In genomic region chr2:24929119-24929518, GRCm38 (mm10) we compare ENCODE assay signal across 15 mouse cellular contexts. TPM values are rescaled to one million over a fixed set of nuclear protein-coding genes. Genes with fewer than 3 reads are reported as not detected.
A peak's percentile ranks its signal among the peaks of the same experiment; 100 is the strongest.
DNase-seq lines count a peak whose midpoint lies in the region; ATAC-seq and TF ChIP-seq lines count a peak whose summit lies in the region.
"Had no signal": no experiment of that assay in that cellular context is flagged by ENCODE, and none has a peak within 500 bp of the region (broad histone marks: within the 10 kb centered on the region; RNA-seq: fewer than 3 reads in every experiment).

No protein-coding gene starts in this region.

- ATAC-seq in embryonic facial prominence, embryonic 14.5 days (ENCODE audit: low read depth), result no peak
- ATAC-seq in stomach, embryonic 15.5 days (ENCODE audit: insufficient read depth, low FRiP score, low read depth), result peak; percentile 59
- ATAC-seq in hindbrain, embryonic 16.5 days, result no peak
- ATAC-seq in midbrain, embryonic 13.5 days, result no peak
- ATAC-seq: midbrain, embryonic 15.5 days had no signal

- no peak for TF ChIP-seq POLR2A in kidney, adult 2 months (IDR thresholded peaks at IDR 0.05; ENCODE audit: low read depth, low read length)
- TF ChIP-seq POLR2A in lung, adult 2 months (IDR thresholded peaks at IDR 0.05; ENCODE audit: borderline replicate concordance, extremely low read depth, low read depth, low read length), result no peak

- no peak overlapping the region for H3K9ac ChIP-seq in embryonic facial prominence, embryonic 14.5 days (ENCODE audit: low read depth, low read length)
- no peak overlapping the region for H3K9ac ChIP-seq in stomach, embryonic 15.5 days
- no peak overlapping the region for H3K9ac ChIP-seq in hindbrain, embryonic 16.5 days (ENCODE audit: low read depth, low read length)
- no peak overlapping the region for H3K9ac ChIP-seq in midbrain, embryonic 13.5 days (replicated peaks)
- H3K9ac ChIP-seq: limb, embryonic 13.5 days; midbrain, embryonic 15.5 days; neural tube, embryonic 15.5 days had no signal

- H3K36me3 ChIP-seq in embryonic facial prominence, embryonic 14.5 days (ENCODE audit: control insufficient read depth, insufficient read depth, low read length), result 0 out of 2 replicates have a peak, but pooled peaks cover 5% of the 10 kb centered on the region
- H3K36me3 ChIP-seq in embryonic facial prominence, embryonic 10.5 days (replicated peaks), result 0 out of 2 replicates have a peak, but pooled peaks cover 6% of the 10 kb centered on the region
- no peaks in the 10 kb centered on the region for H3K36me3 ChIP-seq in kidney, adult 2 months (ENCODE audit: control insufficient read depth, insufficient read depth, low read length)
- 0 out of 2 replicates have a peak, but pooled peaks cover 6% of the 10 kb centered on the region for H3K36me3 ChIP-seq in stomach, embryonic 15.5 days
- 0 out of 2 replicates have a peak, but pooled peaks cover 8% of the 10 kb centered on the region for H3K36me3 ChIP-seq in hindbrain, embryonic 16.5 days (ENCODE audit: control insufficient read depth, insufficient read depth, low read length)
- H3K36me3 ChIP-seq in midbrain, embryonic 13.5 days, result peaks cover 5% of the 10 kb centered on the region; the same call in 1 of the 2 replicates
- H3K36me3 ChIP-seq: limb, embryonic 13.5 days; midbrain, embryonic 15.5 days had no signal

- H3K4me3 ChIP-seq in embryonic facial prominence, embryonic 14.5 days (ENCODE audit: low read depth, low read length), result no peak overlapping the region
- no peak overlapping the region for H3K4me3 ChIP-seq in embryonic facial prominence, embryonic 10.5 days
- no peak overlapping the region for H3K4me3 ChIP-seq in kidney, adult 2 months (ENCODE audit: insufficient read depth, low read depth, low read length)
- H3K4me3 ChIP-seq in lung, adult 2 months (replicated peaks; ENCODE audit: extremely low read depth, low read depth, low read length), result no peak overlapping the region
- no peak overlapping the region for H3K4me3 ChIP-seq in stomach, embryonic 15.5 days (replicated peaks)
- H3K4me3 ChIP-seq in hindbrain, embryonic 16.5 days (ENCODE audit: low read length), result no peak overlapping the region
- no peak overlapping the region for H3K4me3 ChIP-seq in midbrain, embryonic 13.5 days (replicated peaks)
- H3K4me3 ChIP-seq: limb, embryonic 13.5 days; midbrain, embryonic 15.5 days; neural tube, embryonic 15.5 days had no signal

- no peak for TF ChIP-seq CTCF in kidney, adult 2 months (conservative IDR thresholded peaks at IDR 0.05; ENCODE audit: insufficient read depth, insufficient read length, low read depth, low read length)
- no peak for TF ChIP-seq CTCF in lung, adult 2 months (IDR thresholded peaks at IDR 0.05; ENCODE audit: insufficient read depth, low read length)

- H3K4me1 ChIP-seq in embryonic facial prominence, embryonic 14.5 days (ENCODE audit: control insufficient read depth, insufficient read depth, low read length), result peaks cover under 1% of the 10 kb centered on the region; the same call in 1 of the 2 replicates
- H3K4me1 ChIP-seq in embryonic facial prominence, embryonic 10.5 days, result peaks cover 7% of the 10 kb centered on the region
- peaks cover 24% of the 10 kb centered on the region; the same call in 1 of the 2 replicates for H3K4me1 ChIP-seq in kidney, adult 2 months (ENCODE audit: control insufficient read depth, insufficient read depth, low read length)
- peaks cover 19% of the 10 kb centered on the region for H3K4me1 ChIP-seq in lung, adult 2 months (ENCODE audit: control insufficient read depth, insufficient read depth, low read length)
- H3K4me1 ChIP-seq in stomach, embryonic 15.5 days, result peaks cover 15% of the 10 kb centered on the region; the same call in 1 of the 2 replicates
- H3K4me1 ChIP-seq in hindbrain, embryonic 16.5 days (ENCODE audit: control insufficient read depth, insufficient read depth, low read depth, low read length), result peaks cover 8% of the 10 kb centered on the region
- peaks cover 4% of the 10 kb centered on the region; the same call in 1 of the 2 replicates for H3K4me1 ChIP-seq in midbrain, embryonic 13.5 days (replicated peaks)

- H3K4me2 ChIP-seq in embryonic facial prominence, embryonic 14.5 days (ENCODE audit: low read depth, low read length), result no peak overlapping the region
- H3K4me2 ChIP-seq in stomach, embryonic 15.5 days, result no peak overlapping the region
- no peak overlapping the region for H3K4me2 ChIP-seq in hindbrain, embryonic 16.5 days (ENCODE audit: low read length)
- H3K4me2 ChIP-seq in midbrain, embryonic 13.5 days (replicated peaks), result no peak overlapping the region
- H3K4me2 ChIP-seq: limb, embryonic 13.5 days; midbrain, embryonic 15.5 days; neural tube, embryonic 15.5 days had no signal

- H3K9me3 ChIP-seq in embryonic facial prominence, embryonic 14.5 days (ENCODE audit: control insufficient read depth, low read length), result no peaks in the 10 kb centered on the region
- H3K9me3 ChIP-seq in embryonic facial prominence, embryonic 10.5 days, result no peaks in the 10 kb centered on the region
- no peaks in the 10 kb centered on the region for H3K9me3 ChIP-seq in stomach, embryonic 15.5 days
- H3K9me3 ChIP-seq in hindbrain, embryonic 16.5 days (ENCODE audit: control insufficient read depth, low read length), result no peaks in the 10 kb centered on the region
- no peaks in the 10 kb centered on the region for H3K9me3 ChIP-seq in midbrain, embryonic 13.5 days
- H3K9me3 ChIP-seq: limb, embryonic 13.5 days; midbrain, embryonic 15.5 days; neural tube, embryonic 15.5 days had no signal

- WGBS in embryonic facial prominence, embryonic 14.5 days, result 59% methylated on average over 2 of the region's 2 CpGs
- 60% methylated on average over 2 of the region's 2 CpGs for WGBS in embryonic facial prominence, embryonic 10.5 days
- 50% methylated on average over 2 of the region's 2 CpGs for WGBS in kidney, adult 2 months
- 60% methylated on average over 2 of the region's 2 CpGs for WGBS in lung, adult 2 months
- whole genome bisulfite sequencing in stomach, embryonic 15.5 days, result 36% methylated on average over 2 of the region's 2 CpGs
- 67% methylated on average over 2 of the region's 2 CpGs for WGBS in hindbrain, embryonic 16.5 days
- 61% methylated on average over 2 of the region's 2 CpGs for WGBS in midbrain, embryonic 13.5 days

- no peaks in the 10 kb centered on the region for H3K27me3 ChIP-seq in embryonic facial prominence, embryonic 14.5 days (replicated peaks; ENCODE audit: control insufficient read depth, insufficient read depth, low read length)
- H3K27me3 ChIP-seq in embryonic facial prominence, embryonic 10.5 days (replicated peaks; ENCODE audit: low read depth, poor library complexity, severe bottlenecking), result peaks cover 11% of the 10 kb centered on the region
- no peaks in the 10 kb centered on the region for H3K27me3 ChIP-seq in kidney, adult 2 months (replicated peaks; ENCODE audit: control insufficient read depth, insufficient read depth, low read length)
- H3K27me3 ChIP-seq in stomach, embryonic 15.5 days (replicated peaks), result no peaks in the 10 kb centered on the region
- H3K27me3 ChIP-seq in hindbrain, embryonic 16.5 days (replicated peaks; ENCODE audit: control insufficient read depth, insufficient read depth, low read length), result no peaks in the 10 kb centered on the region
- peaks cover 8% of the 10 kb centered on the region for H3K27me3 ChIP-seq in midbrain, embryonic 13.5 days
- H3K27me3 ChIP-seq: midbrain, embryonic 15.5 days; neural tube, embryonic 15.5 days had no signal

- no peak overlapping the region for H3K27ac ChIP-seq in embryonic facial prominence, embryonic 14.5 days (replicated peaks; ENCODE audit: low read depth, low read length)
- no peak overlapping the region for H3K27ac ChIP-seq in embryonic facial prominence, embryonic 10.5 days (replicated peaks)
- H3K27ac ChIP-seq in kidney, adult 2 months (ENCODE audit: insufficient read depth, low read depth, low read length), result peak overlapping the region; percentile 74
- H3K27ac ChIP-seq in stomach, embryonic 15.5 days, result peak overlapping the region; percentile 86
- H3K27ac ChIP-seq in hindbrain, embryonic 16.5 days (ENCODE audit: low read depth, low read length), result no peak overlapping the region
- no peak overlapping the region for H3K27ac ChIP-seq in midbrain, embryonic 13.5 days
- H3K27ac ChIP-seq: limb, embryonic 13.5 days; macrophage; midbrain, embryonic 15.5 days; neural tube, embryonic 15.5 days had no signal

- peak; percentile 31 for DNase-seq in embryonic facial prominence, embryonic 14.5 days (ENCODE audit: low spot score)
- DNase-seq in embryonic facial prominence, embryonic 10.5 days (ENCODE audit: low spot score), result no peak
- peak; percentile 72 for DNase-seq in kidney, adult 2 months
- DNase-seq in lung, adult 2 months, result peak; percentile 52
- DNase-seq in spleen, postnatal 4 days (ENCODE audit: low spot score in 2 of 2), result no peak
- DNase-seq: cerebellum, adult 11-12 months; embryo, embryonic 11 days; heart, postnatal 14 days had no signal

RNA-seq across cellular contexts. Expression of gene Arrdc1, which starts 5.9 kb away (rescaled TPM):
- polyA plus RNA-seq in embryonic facial prominence, embryonic 14.5 days (2014; fragmentation: Nextera tagmentation; extraction: Ambion mirVana), result 28.2 and 28.4 TPM in 2 replicates
- 18.7 and 21.9 TPM in 2 replicates for polyA plus RNA-seq in embryonic facial prominence, embryonic 10.5 days (2016; fragmentation: Nextera tagmentation; extraction: Ambion mirVana)
- polyA plus RNA-seq in kidney, adult 2 months (2012; rRNA removed), result 85.7 and 107 TPM in 2 replicates
- polyA plus RNA-seq in lung, adult 2 months (2012; rRNA removed), result 221 and 242 TPM in 2 replicates
- 90.2 and 90.5 TPM in 2 replicates for polyA plus RNA-seq in stomach, embryonic 15.5 days (2015; fragmentation: Nextera tagmentation; extraction: Ambion mirVana)
- polyA plus RNA-seq in hindbrain, embryonic 16.5 days (2015; fragmentation: Nextera tagmentation; extraction: Ambion mirVana), result 45.8 and 46.8 TPM in 2 replicates
- polyA plus RNA-seq in midbrain, embryonic 13.5 days (2015; fragmentation: Nextera tagmentation; extraction: Ambion mirVana), result 19.2 and 19.7 TPM in 2 replicates

RNA-seq across cellular contexts. Expression of gene Ehmt1, which starts 9.7 kb away (rescaled TPM):
- 67.1 and 77.2 TPM in 2 replicates for polyA plus RNA-seq in embryonic facial prominence, embryonic 14.5 days (2014; fragmentation: Nextera tagmentation; extraction: Ambion mirVana)
- polyA plus RNA-seq in embryonic facial prominence, embryonic 10.5 days (2016; fragmentation: Nextera tagmentation; extraction: Ambion mirVana), result 157 and 163 TPM in 2 replicates
- polyA plus RNA-seq in kidney, adult 2 months (2012; rRNA removed), result 30.5 and 35.6 TPM in 2 replicates
- 41.3 and 57.3 TPM in 2 replicates for polyA plus RNA-seq in lung, adult 2 months (2012; rRNA removed)
- 72.4 and 74.2 TPM in 2 replicates for polyA plus RNA-seq in stomach, embryonic 15.5 days (2015; fragmentation: Nextera tagmentation; extraction: Ambion mirVana)
- polyA plus RNA-seq in hindbrain, embryonic 16.5 days (2015; fragmentation: Nextera tagmentation; extraction: Ambion mirVana), result 71.2 and 82.0 TPM in 2 replicates
- polyA plus RNA-seq in midbrain, embryonic 13.5 days (2015; fragmentation: Nextera tagmentation; extraction: Ambion mirVana), result 139 and 146 TPM in 2 replicates

RNA-seq across cellular contexts. Expression of gene Zmynd19, which starts 20.5 kb away (rescaled TPM):
- polyA plus RNA-seq in embryonic facial prominence, embryonic 14.5 days (2014; fragmentation: Nextera tagmentation; extraction: Ambion mirVana), result 18.9 and 20.4 TPM in 2 replicates
- 25.3 and 25.6 TPM in 2 replicates for polyA plus RNA-seq in embryonic facial prominence, embryonic 10.5 days (2016; fragmentation: Nextera tagmentation; extraction: Ambion mirVana)
- 5.1 and 6.3 TPM in 2 replicates for polyA plus RNA-seq in kidney, adult 2 months (2012; rRNA removed)
- polyA plus RNA-seq in lung, adult 2 months (2012; rRNA removed), result 3.7 and 5.5 TPM in 2 replicates
- 16.5 and 16.6 TPM in 2 replicates for polyA plus RNA-seq in stomach, embryonic 15.5 days (2015; fragmentation: Nextera tagmentation; extraction: Ambion mirVana)
- 5.4 and 14.6 TPM in 2 replicates for polyA plus RNA-seq in hindbrain, embryonic 16.5 days (2015; fragmentation: Nextera tagmentation; extraction: Ambion mirVana)
- polyA plus RNA-seq in midbrain, embryonic 13.5 days (2015; fragmentation: Nextera tagmentation; extraction: Ambion mirVana), result 12.3 and 20.4 TPM in 2 replicates

RNA-seq across cellular contexts. Expression of gene Dph7, which starts 33.1 kb away (rescaled TPM):
- 24.1 and 27.6 TPM in 2 replicates for polyA plus RNA-seq in embryonic facial prominence, embryonic 14.5 days (2014; fragmentation: Nextera tagmentation; extraction: Ambion mirVana)
- polyA plus RNA-seq in embryonic facial prominence, embryonic 10.5 days (2016; fragmentation: Nextera tagmentation; extraction: Ambion mirVana), result 34.9 and 35.0 TPM in 2 replicates
- polyA plus RNA-seq in kidney, adult 2 months (2012; rRNA removed), result 13.0 and 14.1 TPM in 2 replicates
- 12.8 and 17.6 TPM in 2 replicates for polyA plus RNA-seq in lung, adult 2 months (2012; rRNA removed)
- polyA plus RNA-seq in stomach, embryonic 15.5 days (2015; fragmentation: Nextera tagmentation; extraction: Ambion mirVana), result 23.1 and 24.0 TPM in 2 replicates
- 36.5 and 39.0 TPM in 2 replicates for polyA plus RNA-seq in hindbrain, embryonic 16.5 days (2015; fragmentation: Nextera tagmentation; extraction: Ambion mirVana)
- polyA plus RNA-seq in midbrain, embryonic 13.5 days (2015; fragmentation: Nextera tagmentation; extraction: Ambion mirVana), result 36.3 and 41.8 TPM in 2 replicates

RNA-seq across cellular contexts. Expression of gene Mrpl41, which starts 45.8 kb away (rescaled TPM):
- 134 and 137 TPM in 2 replicates for polyA plus RNA-seq in embryonic facial prominence, embryonic 14.5 days (2014; fragmentation: Nextera tagmentation; extraction: Ambion mirVana)
- 124 and 127 TPM in 2 replicates for polyA plus RNA-seq in embryonic facial prominence, embryonic 10.5 days (2016; fragmentation: Nextera tagmentation; extraction: Ambion mirVana)
- 55.8 and 66.0 TPM in 2 replicates for polyA plus RNA-seq in kidney, adult 2 months (2012; rRNA removed)
- polyA plus RNA-seq in lung, adult 2 months (2012; rRNA removed), result 17.8 and 23.4 TPM in 2 replicates
- polyA plus RNA-seq in stomach, embryonic 15.5 days (2015; fragmentation: Nextera tagmentation; extraction: Ambion mirVana), result 122 and 129 TPM in 2 replicates
- polyA plus RNA-seq in hindbrain, embryonic 16.5 days (2015; fragmentation: Nextera tagmentation; extraction: Ambion mirVana), result 159 and 182 TPM in 2 replicates
- polyA plus RNA-seq in midbrain, embryonic 13.5 days (2015; fragmentation: Nextera tagmentation; extraction: Ambion mirVana), result 162 and 172 TPM in 2 replicates

Comparison
In these comparisons a context has a peak if more than half of its experiments do, and no peak if none do; other contexts are left out.
1. DNase-seq: peak in embryonic facial prominence, embryonic 14.5 days (single experiment), kidney, adult 2 months (single experiment) and lung, adult 2 months (single experiment); none in embryonic facial prominence, embryonic 10.5 days (single experiment) and spleen, postnatal 4 days (0 of 2).
2. H3K27ac ChIP-seq: peak in kidney, adult 2 months (single experiment) and stomach, embryonic 15.5 days (single experiment); none in embryonic facial prominence, embryonic 14.5 days (single experiment), embryonic facial prominence, embryonic 10.5 days (single experiment), hindbrain, embryonic 16.5 days (single experiment) and midbrain, embryonic 13.5 days (single experiment).